Mouse (Mus musculus) kidney, embryonic 15.5 days (tissue): ENCODE data around the gene Ccdc167. TPM values are rescaled to one million over a fixed set of nuclear protein-coding genes. Genes with fewer than 3 reads are reported as not detected.
"Not testable (repeated sequence)": the region's sequence is repeated elsewhere in the genome, so short reads cannot be mapped to it uniquely, and the experiment has no call there.

Experiments used
- ATAC-seq: fragments of 200-750 bp; cut with Nextera tagmentation; replicated peaks from 2 replicates; pipeline ENCODE4 v1.8.0; 2017; ENCODE audit warnings: moderate TSS enrichment; ENCODE audit not compliant: low FRiP score
- H3K27ac ChIP-seq: fragments of 300-500 bp; sonication (generic); 2 replicates; pipeline ENCODE4 v1.5.1; 2015; ENCODE audit warnings: mild to moderate bottlenecking, inconsistent platforms
- H3K27me3 ChIP-seq: fragments of 300-500 bp; sonication (generic); 2 replicates; pipeline ENCODE4 v1.6.1; 2015; ENCODE audit warnings: inconsistent platforms
- H3K36me3 ChIP-seq: fragments of 300-500 bp; sonication (generic); 2 replicates; pipeline ENCODE4 v1.6.1; 2015; ENCODE audit warnings: inconsistent platforms
- H3K4me1 ChIP-seq: fragments of 300-500 bp; sonication (generic); 2 replicates; pipeline ENCODE4 v1.6.1; 2015; ENCODE audit warnings: inconsistent platforms
- H3K4me2 ChIP-seq: fragments of 300-500 bp; sonication (generic); 2 replicates; pipeline ENCODE4 v1.6.1; 2015; ENCODE audit warnings: moderate library complexity, mild to moderate bottlenecking, inconsistent platforms
- H3K4me3 ChIP-seq: fragments of 300-500 bp; sonication (generic); replicated peaks from 2 replicates; pipeline ENCODE4 v1.5.1; 2015; ENCODE audit warnings: mild to moderate bottlenecking, inconsistent platforms
- H3K9ac ChIP-seq: fragments of 300-500 bp; sonication (generic); 2 replicates; pipeline ENCODE4 v1.6.1; 2015; ENCODE audit warnings: mild to moderate bottlenecking, inconsistent platforms
- H3K9me3 ChIP-seq: fragments of 300-500 bp; sonication (generic); replicated peaks from 2 replicates; pipeline ENCODE4 v1.6.1; 2016; ENCODE audit warnings: inconsistent platforms
- WGBS: fragments of 180-500 bp; shearing (Covaris S2); methylation state at CpG from one replicate; pipeline ENCODE4 v1.1.7; 2015; ENCODE audit warnings: mixed read lengths; 5-methylcytosine and 5-hydroxymethylcytosine counted together
- polyA plus RNA-seq: library from polyadenylated mRNA; unstranded; fragments of >200 nt; fragmentation: Nextera tagmentation; extraction: Ambion mirVana; gene quantifications from 2 replicates; pipeline ENCODE4 v1.2.1, GENCODE M21; 2015

The Ccdc167 gene
- polyA plus RNA-seq, 1 experiment from 2014 or later, result 15.5 TPM

DNA sequence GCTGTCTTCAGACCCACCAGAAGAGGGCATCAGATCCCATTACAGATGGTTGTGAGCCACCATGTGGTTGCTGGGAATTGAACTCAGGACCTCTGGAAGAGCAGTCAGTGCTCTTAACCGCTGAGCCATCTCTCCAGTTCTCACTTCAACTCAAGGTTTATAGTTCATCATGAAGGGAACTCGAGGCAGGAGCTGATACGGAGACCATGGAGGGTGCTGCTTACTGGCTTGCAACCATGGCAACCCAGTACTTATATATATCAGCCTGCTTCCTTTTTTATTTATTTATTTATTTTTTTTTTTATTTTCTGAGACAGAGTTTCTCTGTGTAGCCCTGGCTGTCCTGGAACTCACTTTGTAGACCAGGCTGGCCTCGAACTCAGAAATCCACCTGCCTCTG lies 3.1 kb downstream of the Ccdc167 start:
- H3K4me3 ChIP-seq, H3K36me3 ChIP-seq, H3K9ac ChIP-seq, ATAC-seq, H3K27ac ChIP-seq, H3K4me2 ChIP-seq, H3K9me3 ChIP-seq, H3K27me3 ChIP-seq: not testable (repeated sequence)
- 97% methylated on average over 4 of the region's 4 CpGs for WGBS
- peaks cover 59% of the 10 kb centered on the region for H3K4me1 ChIP-seq

DNA sequence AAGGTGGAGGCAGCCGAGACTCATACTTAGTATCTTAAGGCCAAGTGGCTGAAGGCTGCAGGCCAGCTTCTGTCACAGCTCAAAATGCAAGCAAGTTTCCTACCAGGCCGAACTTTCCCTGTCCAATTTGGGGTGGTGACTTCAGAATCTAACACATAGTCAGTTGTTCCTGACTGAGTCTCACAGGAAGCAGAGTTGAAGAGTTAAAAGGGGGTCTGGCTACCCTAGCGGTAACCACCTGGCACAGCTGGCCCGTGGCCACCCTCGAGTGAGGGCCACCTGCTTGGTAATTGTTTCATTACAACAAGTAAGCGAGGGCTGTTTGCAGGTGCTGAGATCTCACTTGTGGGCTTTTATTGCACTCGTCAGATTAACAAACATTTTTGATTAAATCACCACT lies 4.3 kb downstream of the Ccdc167 start:
- H3K27me3 ChIP-seq, result no peaks in the 10 kb centered on the region
- no peak overlapping the region for H3K4me2 ChIP-seq
- H3K27ac ChIP-seq, result peak overlapping the region; percentile 64
- no peak overlapping the region for H3K9ac ChIP-seq
- no peaks in the 10 kb centered on the region for H3K9me3 ChIP-seq
- peaks cover 69% of the 10 kb centered on the region for H3K4me1 ChIP-seq
- peaks cover 6% of the 10 kb centered on the region; the same call in 1 of the 2 replicates for H3K36me3 ChIP-seq
- WGBS, result 46% methylated on average over 7 of the region's 7 CpGs
- no peak for ATAC-seq
- no peak overlapping the region for H3K4me3 ChIP-seq

DNA sequence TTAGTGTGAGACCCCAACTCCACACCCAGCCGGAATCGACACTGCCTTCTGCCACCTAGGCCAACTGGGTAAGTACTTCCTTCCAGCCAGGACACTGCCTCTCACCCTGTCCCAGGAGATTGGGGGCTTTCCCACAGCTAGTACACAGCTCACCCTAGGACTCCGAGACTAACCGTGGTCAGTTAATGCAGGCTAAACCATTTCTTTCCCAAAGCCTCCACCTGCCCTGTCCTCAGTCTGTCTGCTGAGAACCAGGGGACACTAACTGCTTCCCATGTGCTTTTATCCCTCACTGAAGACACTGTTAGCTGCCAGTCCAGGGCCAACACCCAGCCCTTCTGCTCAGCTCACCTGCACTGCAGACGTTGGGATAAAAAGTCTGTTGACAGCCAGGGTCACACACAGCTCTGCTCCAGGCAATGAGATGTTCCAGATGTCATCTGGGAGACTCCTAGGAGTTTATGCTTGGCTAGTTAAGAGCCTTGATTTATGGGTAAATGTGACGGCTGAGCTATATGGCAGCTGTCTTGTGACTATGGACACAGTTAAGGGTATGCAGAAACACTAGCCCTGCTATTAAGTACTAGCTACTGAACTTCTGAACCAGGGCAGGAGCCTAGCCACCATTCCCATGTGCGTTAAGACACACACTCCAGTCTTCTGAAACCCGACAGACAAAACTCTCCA lies 5.0 kb downstream of the Ccdc167 start:
- Histone ChIP-seq H3K36me3 (peaks cover 6% of the 10 kb centered on the region; the same call in 1 of the 2 replicates), H3K4me1 (peaks cover 72% of the 10 kb centered on the region), H3K9me3 (no peaks in the 10 kb centered on the region), H3K27me3 (no peaks in the 10 kb centered on the region), H3K9ac (no peak overlapping the region), H3K4me2 (no peak overlapping the region), H3K4me3 (no peak overlapping the region), H3K27ac (peak overlapping the region; percentile 64)
- ATAC-seq, result peak; percentile 41
- 46% methylated on average over 8 of the region's 8 CpGs for WGBS

DNA sequence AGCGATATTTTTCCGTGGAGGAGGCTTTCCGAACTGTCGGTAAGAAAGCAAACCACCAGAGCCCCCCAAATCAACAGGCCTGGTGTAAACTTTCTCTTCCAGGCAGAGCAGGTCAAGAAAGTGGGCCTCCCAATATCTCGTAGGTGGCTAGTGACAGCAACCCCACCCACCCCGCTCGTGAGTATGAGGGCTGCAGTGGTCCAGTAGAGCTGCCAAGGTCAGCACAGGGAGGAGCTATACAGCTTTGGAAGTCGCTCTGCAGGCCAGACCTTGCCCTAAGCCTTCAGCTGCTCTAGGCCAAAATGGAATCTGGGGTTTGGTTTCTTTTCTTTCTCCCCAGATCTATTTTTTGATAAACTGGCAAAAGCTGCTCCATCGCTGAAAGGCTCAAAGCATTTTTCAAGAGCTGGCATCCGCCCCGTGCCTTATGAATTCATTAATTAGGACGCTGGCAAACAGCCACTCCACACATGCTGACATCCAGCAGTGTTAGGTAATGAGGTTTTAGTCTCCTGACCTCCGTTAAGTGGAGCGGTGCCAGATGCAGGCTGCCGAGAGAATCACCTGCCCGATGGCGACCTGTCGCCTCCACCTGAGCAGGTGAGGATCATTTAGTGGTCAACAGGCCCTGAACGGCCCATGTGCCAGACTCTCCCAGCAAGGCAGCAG lies 5.6 kb downstream of the Ccdc167 start:
- Histone ChIP-seq H3K9ac (no peak overlapping the region), H3K27ac (peak overlapping the region; percentile 5; the same call in 1 of the 2 replicates), H3K9me3 (no peaks in the 10 kb centered on the region), H3K4me2 (no peak overlapping the region), H3K4me1 (peaks cover 74% of the 10 kb centered on the region), H3K27me3 (no peaks in the 10 kb centered on the region), H3K4me3 (no peak overlapping the region), H3K36me3 (peaks cover 6% of the 10 kb centered on the region; the same call in 1 of the 2 replicates)
- ATAC-seq, result no peak
- 60% methylated on average over 19 of the region's 19 CpGs for WGBS

- Histone ChIP-seq H3K27me3 (no peaks in the 10 kb centered on the region), H3K36me3 (peaks cover 6% of the 10 kb centered on the region; the same call in 1 of the 2 replicates), H3K9me3 (no peaks in the 10 kb centered on the region), H3K27ac (peak overlapping the region; percentile 5; the same call in 1 of the 2 replicates), H3K9ac (no peak overlapping the region), H3K4me1 (peaks cover 73% of the 10 kb centered on the region), H3K4me3 (no peak overlapping the region), H3K4me2 (no peak overlapping the region)
- no peak for ATAC-seq
- WGBS, result 47% methylated on average over 11 of the region's 11 CpGs
Observed at GRCm38 (mm10) chr17:29710562-29711044, 6.2 kb downstream of the Ccdc167 start.

- Histone ChIP-seq H3K4me1 (peaks cover 73% of the 10 kb centered on the region), H3K9ac (no peak overlapping the region), H3K4me2 (no peak overlapping the region), H3K9me3 (no peaks in the 10 kb centered on the region), H3K36me3 (peaks cover 10% of the 10 kb centered on the region), H3K27ac (no peak overlapping the region), H3K4me3 (no peak overlapping the region), H3K27me3 (no peaks in the 10 kb centered on the region)
- ATAC-seq, result no peak
- WGBS, result 82% methylated on average over 5 of the region's 5 CpGs
Observed at GRCm38 (mm10) chr17:29708783-29709182, 8.1 kb downstream of the Ccdc167 start.

DNA sequence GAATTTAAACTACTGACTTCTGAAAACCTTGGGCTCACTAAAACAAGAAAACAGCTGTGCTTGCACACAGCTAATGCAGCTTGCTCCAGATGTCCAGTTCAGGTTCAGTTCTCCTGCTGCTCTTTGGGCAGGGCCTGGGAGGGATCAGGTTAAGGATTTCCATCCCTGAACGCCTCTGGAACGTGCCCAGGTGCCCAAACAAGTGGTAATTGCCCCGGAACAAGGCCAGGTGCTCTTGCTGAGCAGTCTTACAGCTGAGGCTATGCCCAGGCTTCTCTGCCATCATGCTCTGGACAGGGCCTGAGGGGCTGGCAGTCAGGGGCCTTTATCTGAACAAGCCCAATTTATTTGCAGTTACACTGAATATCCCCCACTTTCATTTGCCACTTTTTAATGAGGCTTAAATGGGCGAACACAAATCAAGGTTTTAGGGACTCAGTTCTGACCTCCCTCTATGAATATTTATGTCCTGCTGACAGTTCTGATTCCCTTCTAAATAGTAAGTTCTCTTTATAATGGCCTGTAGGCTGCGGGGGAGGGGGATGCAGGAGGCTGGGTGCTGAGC lies 9.8 kb downstream of the Ccdc167 start:
- WGBS, result 35% methylated on average over 5 of the region's 5 CpGs
- Histone ChIP-seq H3K4me3 (no peak overlapping the region), H3K9ac (no peak overlapping the region), H3K9me3 (no peaks in the 10 kb centered on the region), H3K27me3 (no peaks in the 10 kb centered on the region), H3K36me3 (peaks cover 27% of the 10 kb centered on the region), H3K27ac (peak overlapping the region; percentile 33; the same call in 1 of the 2 replicates), H3K4me2 (no peak overlapping the region), H3K4me1 (peaks cover 60% of the 10 kb centered on the region)
- no peak; the same call in 1 of the 2 replicates for ATAC-seq

- H3K4me2 ChIP-seq, result no peak overlapping the region
- 81% methylated on average over 5 of the region's 5 CpGs for WGBS
- 0 out of 2 replicates have a peak overlapping the region, but pooled peaks have one; percentile 33 for H3K27ac ChIP-seq
- H3K36me3 ChIP-seq, result peaks cover 39% of the 10 kb centered on the region
- H3K4me3 ChIP-seq, result no peak overlapping the region
- no peak overlapping the region for H3K9ac ChIP-seq
- no peak for ATAC-seq
- H3K27me3 ChIP-seq, result no peaks in the 10 kb centered on the region
- peaks cover 48% of the 10 kb centered on the region for H3K4me1 ChIP-seq
- no peaks in the 10 kb centered on the region for H3K9me3 ChIP-seq
Observed at GRCm38 (mm10) chr17:29705881-29706280, 11.0 kb downstream of the Ccdc167 start.

DNA sequence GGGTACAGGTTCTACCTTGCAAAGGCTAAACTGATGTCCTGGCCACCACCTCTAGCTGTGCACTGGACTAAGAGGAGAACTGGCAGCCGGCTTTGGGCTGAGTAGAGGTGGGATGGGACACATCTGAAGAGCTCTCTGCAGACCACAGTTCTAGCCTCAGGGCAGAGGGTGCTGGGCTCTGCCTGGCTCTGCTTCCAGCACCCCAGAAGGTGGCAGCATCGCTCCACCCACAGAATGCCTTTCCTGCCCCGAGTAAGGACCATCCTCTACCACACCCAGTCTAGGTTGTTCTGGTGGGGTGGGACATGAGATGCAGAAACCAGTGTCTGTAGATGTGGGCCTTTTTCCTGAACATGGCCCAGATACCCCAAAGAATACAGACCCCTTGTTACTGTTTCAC lies 12.1 kb downstream of the Ccdc167 start:
- Histone ChIP-seq H3K9me3 (no peaks in the 10 kb centered on the region), H3K4me3 (no peak overlapping the region), H3K4me1 (peaks cover 37% of the 10 kb centered on the region), H3K4me2 (no peak overlapping the region), H3K9ac (no peak overlapping the region), H3K27me3 (no peaks in the 10 kb centered on the region), H3K27ac (no peak overlapping the region), H3K36me3 (peaks cover 50% of the 10 kb centered on the region)
- WGBS, result 30% methylated on average over 3 of the region's 3 CpGs
- peak; percentile 56; the same call in 1 of the 2 replicates for ATAC-seq

GRCm38 (mm10) chr17:29702938-29703710 lies 13.7 kb downstream of the Ccdc167 start:
- Histone ChIP-seq H3K36me3 (peaks cover 67% of the 10 kb centered on the region), H3K4me3 (no peak overlapping the region), H3K27ac (no peak overlapping the region), H3K4me2 (no peak overlapping the region), H3K27me3 (no peaks in the 10 kb centered on the region), H3K9me3 (no peaks in the 10 kb centered on the region), H3K4me1 (peaks cover 22% of the 10 kb centered on the region), H3K9ac (no peak overlapping the region)
- 82% methylated on average over 4 of the region's 4 CpGs for WGBS
- ATAC-seq, result no peak

DNA sequence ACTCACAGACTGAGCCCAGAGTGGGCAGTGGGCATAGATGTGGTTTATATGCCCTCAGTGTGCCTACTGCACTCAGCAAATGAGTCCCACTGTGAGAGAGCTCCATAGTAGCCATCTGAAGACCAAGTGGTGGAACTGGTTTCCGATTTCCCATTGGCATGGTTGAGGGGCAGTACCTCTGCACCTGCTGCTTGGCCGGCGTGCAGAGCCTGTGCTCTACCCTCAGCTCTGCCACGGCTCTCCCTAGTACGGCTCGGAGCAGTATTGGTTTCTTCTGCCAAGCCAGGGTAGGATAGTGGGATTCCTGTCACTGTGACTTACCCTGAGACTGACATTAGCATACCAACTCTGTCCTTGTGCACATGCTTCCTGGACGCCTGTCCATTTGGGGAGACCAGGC lies 16.3 kb downstream of the Ccdc167 start:
- H3K27ac ChIP-seq, result no peak overlapping the region
- ATAC-seq, result no peak
- no peak overlapping the region for H3K4me3 ChIP-seq
- H3K9me3 ChIP-seq, result no peaks in the 10 kb centered on the region
- WGBS, result 90% methylated on average over 7 of the region's 7 CpGs
- peaks cover 90% of the 10 kb centered on the region for H3K36me3 ChIP-seq
- no peak overlapping the region for H3K9ac ChIP-seq
- H3K4me2 ChIP-seq, result no peak overlapping the region
- no peaks in the 10 kb centered on the region for H3K4me1 ChIP-seq
- no peaks in the 10 kb centered on the region for H3K27me3 ChIP-seq
